Comparison of ENCODE assay signal across 14 mouse cellular contexts in genomic region chr7:34541906-34542305, GRCm38 (mm10).
DNase-seq lines count a peak whose midpoint lies in the region; ATAC-seq and TF ChIP-seq lines count a peak whose summit lies in the region.
"Had no signal": no experiment of that assay in that cellular context is flagged by ENCODE, and none has a peak within 500 bp of the region (broad histone marks: within the 10 kb centered on the region; RNA-seq: fewer than 3 reads in every experiment).

No protein-coding gene starts in this region.

- H3K4me1 ChIP-seq in heart, adult 2 months (ENCODE audit: control insufficient read depth, insufficient read depth, low read length), result no peaks in the 10 kb centered on the region
- 0 out of 2 replicates have a peak, but pooled peaks cover 4% of the 10 kb centered on the region for H3K4me1 ChIP-seq in lung, embryonic 14.5 days (ENCODE audit: insufficient read depth)
- peaks cover 0 to 29% of the 10 kb centered on the region in 2 experiments; a peak in 2 of 4 replicates for H3K4me1 ChIP-seq in ES-E14 (ENCODE audit: control insufficient read depth in 2 of 2, insufficient read depth in 2 of 2, low read length in 2 of 2, poor library complexity in 1 of 2)
- no peaks in the 10 kb centered on the region for H3K4me1 ChIP-seq in limb, embryonic 10.5 days
- H3K4me1 ChIP-seq: limb, embryonic 12.5 days had no signal

- no peak overlapping the region for H3K4me3 ChIP-seq in heart, adult 2 months
- no peak overlapping the region for H3K4me3 ChIP-seq in lung, embryonic 14.5 days (ENCODE audit: low read depth, low read length)
- H3K4me3 ChIP-seq in ES-E14 (ENCODE audit: insufficient read depth in 1 of 2, low read depth in 1 of 2, low read length in 2 of 2, poor library complexity in 1 of 2, severe bottlenecking in 1 of 2), result no peak overlapping the region
- no peak overlapping the region for H3K4me3 ChIP-seq in limb, embryonic 10.5 days
- H3K4me3 ChIP-seq: forebrain, embryonic 13.5 days; limb, embryonic 12.5 days; stomach, embryonic 15.5 days had no signal

- 69% methylated on average over 4 of the region's 4 CpGs for WGBS in heart, adult 2 months
- WGBS in lung, embryonic 14.5 days, result 67% methylated on average over 4 of the region's 4 CpGs
- WGBS in limb, embryonic 10.5 days, result 83% methylated on average over 4 of the region's 4 CpGs

- H3K79me2 ChIP-seq in heart, adult 2 months (replicated peaks; ENCODE audit: control insufficient read depth, insufficient read depth, low read length), result no peaks in the 10 kb centered on the region

- no peak overlapping the region for H3K27ac ChIP-seq in heart, adult 2 months
- H3K27ac ChIP-seq in lung, embryonic 14.5 days (ENCODE audit: low read depth), result no peak overlapping the region
- H3K27ac ChIP-seq in ES-E14 (ENCODE audit: insufficient read depth, low read depth, low read length, poor library complexity, severe bottlenecking), result no peak overlapping the region
- H3K27ac ChIP-seq in limb, embryonic 10.5 days, result no peak overlapping the region
- H3K27ac ChIP-seq: forebrain, embryonic 13.5 days; limb, embryonic 12.5 days; macrophage; stomach, embryonic 15.5 days had no signal

- peak; percentile 27 for TF ChIP-seq CTCF in heart, adult 2 months (IDR thresholded peaks at IDR 0.05)
- peak; percentile 49 for TF ChIP-seq CTCF in lung, embryonic 14.5 days (IDR thresholded peaks at IDR 0.05; ENCODE audit: low read depth)

- intact Hi-C loops in heart, adult 2 months (cut with DNase I), result no loop called here

- in situ Hi-C loops in ES-E14 (cut with MboI; ENCODE audit: low sequenced_read_pairs in 2 of 2, unreplicated experiment in 2 of 2), result no loop called here

- no peaks in the 10 kb centered on the region for H3K9me3 ChIP-seq in lung, embryonic 14.5 days (ENCODE audit: low read depth, low read length)
- no peaks in the 10 kb centered on the region for H3K9me3 ChIP-seq in ES-E14 (ENCODE audit: control insufficient read depth, insufficient read depth, low read depth, low read length)
- H3K9me3 ChIP-seq in limb, embryonic 10.5 days (replicated peaks), result no peaks in the 10 kb centered on the region
- H3K9me3 ChIP-seq: stomach, embryonic 15.5 days had no signal

- no peak for ATAC-seq in lung, embryonic 14.5 days (ENCODE audit: insufficient read depth)
- no peak for ATAC-seq in monocyte, adult 5-6 weeks (replicated peaks; ENCODE audit: insufficient number of reproducible peaks, low FRiP score, low TSS enrichment, poor library complexity, severe bottlenecking)
- ATAC-seq: forebrain, embryonic 13.5 days had no signal

- no peak for TF ChIP-seq EP300 in heart, adult 2 months (IDR thresholded peaks at IDR 0.05; ENCODE audit: insufficient read depth, low read depth, low read length)

- H3K9ac ChIP-seq in heart, adult 2 months (ENCODE audit: low read depth, low read length), result no peak overlapping the region
- no peak overlapping the region for H3K9ac ChIP-seq in lung, embryonic 14.5 days
- H3K9ac ChIP-seq in ES-E14 (ENCODE audit: insufficient read depth, low read depth, low read length, poor library complexity, severe bottlenecking), result no peak overlapping the region
- H3K9ac ChIP-seq: forebrain, embryonic 13.5 days; limb, embryonic 12.5 days; stomach, embryonic 15.5 days had no signal

- H3K27me3 ChIP-seq in heart, adult 2 months (ENCODE audit: control insufficient read depth, insufficient read depth, low read length), result no peaks in the 10 kb centered on the region
- H3K27me3 ChIP-seq in lung, embryonic 14.5 days (ENCODE audit: insufficient read depth, low read length), result no peaks in the 10 kb centered on the region
- H3K27me3 ChIP-seq in limb, embryonic 10.5 days (ENCODE audit: low read depth, poor library complexity, severe bottlenecking), result no peaks in the 10 kb centered on the region
- H3K27me3 ChIP-seq: limb, embryonic 12.5 days; stomach, embryonic 15.5 days had no signal

- TF ChIP-seq POLR2A in heart, adult 2 months (IDR thresholded peaks at IDR 0.05; ENCODE audit: insufficient read depth, low read depth, low read length), result no peak

- no peaks in the 10 kb centered on the region for H3K36me3 ChIP-seq in heart, adult 2 months (ENCODE audit: control insufficient read depth, insufficient read depth, low read length)
- no peaks in the 10 kb centered on the region for H3K36me3 ChIP-seq in lung, embryonic 14.5 days (ENCODE audit: insufficient read depth)
- H3K36me3 ChIP-seq in ES-E14 (ENCODE audit: control insufficient read depth, insufficient read depth, low read length, poor library complexity, severe bottlenecking), result no peaks in the 10 kb centered on the region; the same call in 1 of the 2 replicates
- H3K36me3 ChIP-seq in limb, embryonic 10.5 days, result no peaks in the 10 kb centered on the region
- H3K36me3 ChIP-seq: limb, embryonic 12.5 days; stomach, embryonic 15.5 days had no signal

- H3K4me2 ChIP-seq in lung, embryonic 14.5 days, result no peak overlapping the region
- H3K4me2 ChIP-seq: forebrain, embryonic 13.5 days; limb, embryonic 12.5 days; stomach, embryonic 15.5 days had no signal

- no peak for DNase-seq in heart, adult 2 months
- DNase-seq in heart, adult 18-20 months, result no peak
- DNase-seq in lung, embryonic 14.5 days, result no peak
- no peak for DNase-seq in lung, postnatal 36 days
- peak; percentile 68 for DNase-seq in ES-E14 (ENCODE audit: low read depth, low spot score)
- peak; percentile 46 for DNase-seq in limb, embryonic 10.5 days (ENCODE audit: low spot score)
- DNase-seq in cerebellum, adult 18-20 months, result no peak
- DNase-seq: kidney, adult 11 months; layer of hippocampus, adult 9-11 months had no signal

TF ChIP-seq in ES-E14, 5 proteins besides CTCF, POLR2A, EP300 and RAD21:
- TF ChIP-seq ZNF384 (IDR thresholded peaks at IDR 0.05; ENCODE audit: low read depth, low read length) (no peak), MAFK (IDR thresholded peaks at IDR 0.05; ENCODE audit: insufficient read depth, low read depth, low read length) (peak; percentile 92), ZC3H11A (IDR thresholded peaks at IDR 0.05; ENCODE audit: borderline replicate concordance, low read depth, low read length) (peak; percentile 73; the same call in 1 of the 2 replicates)
TF ChIP-seq in ES-E14: peak in this region for 2.

Comparison
In these comparisons a context has a peak if more than half of its experiments do, and no peak if none do; other contexts are left out.
1. DNase-seq: peak in ES-E14 (single experiment) and limb, embryonic 10.5 days (single experiment); none in heart, adult 2 months (0 of 2), heart, adult 18-20 months (0 of 2), lung, embryonic 14.5 days (single experiment), lung, postnatal 36 days (single experiment) and cerebellum, adult 18-20 months (0 of 2).